Comparison of ENCODE assay signal across 17 mouse cellular contexts in the genomic region with DNA sequence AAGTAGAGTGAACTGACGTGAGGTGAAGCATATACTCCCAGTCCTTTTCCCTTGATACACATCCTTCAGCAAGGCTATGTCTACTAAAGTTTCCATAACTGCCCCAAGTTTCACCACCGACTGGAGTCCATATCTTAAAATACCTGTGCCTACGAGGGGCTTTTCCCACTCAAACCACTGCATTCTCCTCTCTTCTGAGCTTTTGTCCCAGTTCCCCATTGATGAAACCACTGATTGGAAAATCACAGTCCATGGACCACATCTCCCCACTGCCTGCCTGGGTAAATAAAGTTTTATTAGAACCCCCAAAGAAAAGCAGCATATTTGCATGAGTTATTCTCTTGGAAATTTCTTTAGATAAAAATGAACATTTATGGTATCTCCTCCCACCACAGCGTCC.
"Had no signal": no experiment of that assay in that cellular context is flagged by ENCODE, and none has a peak within 500 bp of the region (broad histone marks: within the 10 kb centered on the region; RNA-seq: fewer than 3 reads in every experiment).

No protein-coding gene starts in this region.

- H3K9ac ChIP-seq: neural tube, embryonic 12.5 days; neural tube, embryonic 13.5 days; neural tube, embryonic 15.5 days; stomach, embryonic 15.5 days had no signal

- H3K36me3 ChIP-seq: neural tube, embryonic 15.5 days had no signal

- H3K9me3 ChIP-seq: neural tube, embryonic 12.5 days; neural tube, embryonic 13.5 days; neural tube, embryonic 15.5 days; stomach, embryonic 15.5 days had no signal

- H3K27me3 ChIP-seq: neural tube, embryonic 12.5 days; neural tube, embryonic 13.5 days; neural tube, embryonic 15.5 days; stomach, embryonic 15.5 days had no signal

- DNase-seq: retina, postnatal 1 day; right cerebral cortex, adult 18-20 months; right cerebral cortex, postnatal 14 days; right cerebral cortex, postnatal 25 days; right cerebral cortex, postnatal 4 days; spleen, adult 18-20 months; thymus, adult 18-20 months; thymus, adult 2 months; thymus, postnatal 14 days; thymus, postnatal 25 days; thymus, postnatal 36 days; thymus, postnatal 4 days had no signal

- H3K4me1 ChIP-seq: neural tube, embryonic 12.5 days; neural tube, embryonic 13.5 days; neural tube, embryonic 15.5 days had no signal

- H3K4me2 ChIP-seq: neural tube, embryonic 12.5 days; neural tube, embryonic 13.5 days; neural tube, embryonic 15.5 days; stomach, embryonic 15.5 days had no signal

- H3K27ac ChIP-seq: neural tube, embryonic 12.5 days; neural tube, embryonic 13.5 days; neural tube, embryonic 15.5 days; stomach, embryonic 15.5 days; stomach, postnatal 0 days had no signal

- H3K4me3 ChIP-seq: neural tube, embryonic 12.5 days; neural tube, embryonic 13.5 days; neural tube, embryonic 15.5 days; stomach, embryonic 15.5 days had no signal
